Mouse (Mus musculus) ES-E14 (cell line): ENCODE results near the gene Pus3.

ENCODE experiments used
- CHD2 ChIP-seq: IDR thresholded peaks from 2 replicates; pipeline ENCODE4 v1.6.1; 2014; ENCODE audit warnings: mild to moderate bottlenecking, low read depth, low read length, inconsistent platforms
- HCFC1 ChIP-seq: IDR thresholded peaks from 2 replicates; pipeline ENCODE4 v1.6.1; 2012; ENCODE audit warnings: low read length, inconsistent platforms, borderline replicate concordance; ENCODE audit not compliant: insufficient read depth
- MAFK ChIP-seq: IDR thresholded peaks from 2 replicates; pipeline ENCODE4 v1.6.1; 2014; ENCODE audit warnings: mild to moderate bottlenecking, low read depth, low read length, inconsistent platforms; ENCODE audit not compliant: insufficient read depth
- ZNF384 ChIP-seq: IDR thresholded peaks from 2 replicates; pipeline ENCODE4 v1.6.1; 2012; ENCODE audit warnings: low read depth, low read length, inconsistent platforms

DNA sequence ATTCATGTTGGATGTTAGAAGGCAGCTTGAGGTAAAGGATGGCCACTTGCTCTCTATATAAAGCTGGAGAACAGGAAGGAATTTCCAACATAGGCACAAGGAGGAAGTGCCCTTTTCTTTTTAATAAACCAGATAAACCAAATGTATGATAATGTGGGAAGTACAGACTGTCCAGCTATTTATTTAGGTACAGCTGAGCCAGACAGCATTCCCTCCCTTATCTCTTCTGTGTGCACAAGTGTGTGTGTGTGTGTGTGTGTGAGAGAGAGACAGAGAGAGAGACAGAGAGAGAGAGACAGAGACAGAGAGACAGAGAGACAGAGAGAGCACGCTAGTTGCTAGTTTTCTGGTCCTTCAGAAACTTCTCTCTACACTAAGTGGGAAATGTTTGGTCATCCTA is 53.4 kb downstream of the Pus3 start, which contains the start of gene Pate4:
- TF ChIP-seq CHD2 (no peak), MAFK (no peak), HCFC1 (no peak), ZNF384 (no peak)
